Mouse (Mus musculus) stomach, postnatal 0 days (tissue): ENCODE measurements around the gene Agpat2.

Experiments used
- CTCF ChIP-seq: IDR thresholded peaks from 2 replicates; pipeline ENCODE4 v1.5.1; 2016; ENCODE audit warnings: antibody characterized with exemption, low read depth, mild to moderate bottlenecking, moderate library complexity
- EP300 ChIP-seq: optimal IDR thresholded peaks from 2 replicates; pipeline ENCODE3; 2016; ENCODE audit warnings: antibody characterized with exemption

DNA sequence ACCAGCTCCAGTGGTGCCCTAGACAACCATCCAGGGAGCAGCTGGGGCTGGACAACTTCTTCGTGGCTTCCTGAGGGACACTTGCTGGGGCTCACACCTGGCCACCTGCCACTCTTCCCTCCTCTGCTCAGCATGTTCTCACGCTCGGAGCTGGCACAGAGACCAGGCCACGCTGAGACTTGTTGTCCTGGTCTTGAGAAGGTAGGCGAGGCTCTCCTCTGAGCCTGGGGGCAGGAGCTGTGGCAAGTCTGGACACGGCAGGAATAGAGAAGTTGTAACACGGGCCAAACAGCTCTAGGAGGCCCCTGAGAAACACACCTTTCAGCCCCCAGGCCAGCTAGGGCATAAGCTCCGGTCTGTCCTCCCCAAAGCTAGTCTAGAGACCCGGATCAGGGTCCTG is 50.3 kb downstream of the Agpat2 start:
- TF ChIP-seq CTCF (no peak), EP300 (peak; percentile 76)
